Mouse (Mus musculus) layer of hippocampus, adult 9-10 months (tissue): ENCODE data around the gene Ank2.
"Not testable (repeated sequence)": the region's sequence is repeated elsewhere in the genome, so short reads cannot be mapped to it uniquely, and the experiment has no call there.

Source experiments
- DNase-seq: peaks from one replicate; pipeline ENCODE4 v3.0.0; 2022; ENCODE audit warnings: low spot score

The Ank2 gene

DNA sequence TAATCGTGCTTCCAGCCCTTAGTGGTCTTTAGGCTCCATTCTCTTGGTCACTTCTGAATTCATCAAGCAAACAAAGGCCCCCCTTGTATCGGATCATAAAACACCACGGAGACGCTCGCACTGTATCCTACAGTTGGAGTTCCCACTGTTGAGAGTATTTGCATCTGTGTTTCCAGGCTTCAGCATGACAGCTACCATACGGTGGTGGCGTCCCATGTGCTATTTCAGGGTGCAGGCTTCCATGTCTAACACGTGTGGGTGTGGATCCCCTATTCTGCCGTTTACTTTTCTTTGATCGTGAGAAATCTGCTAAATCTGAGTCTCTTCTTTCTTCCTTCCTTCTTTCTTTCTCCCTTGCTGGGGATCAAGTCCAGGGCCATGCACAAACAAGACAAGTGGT lies 14.0 kb downstream of the Ank2 start:
- DNase-seq = peak; percentile 31

DNA sequence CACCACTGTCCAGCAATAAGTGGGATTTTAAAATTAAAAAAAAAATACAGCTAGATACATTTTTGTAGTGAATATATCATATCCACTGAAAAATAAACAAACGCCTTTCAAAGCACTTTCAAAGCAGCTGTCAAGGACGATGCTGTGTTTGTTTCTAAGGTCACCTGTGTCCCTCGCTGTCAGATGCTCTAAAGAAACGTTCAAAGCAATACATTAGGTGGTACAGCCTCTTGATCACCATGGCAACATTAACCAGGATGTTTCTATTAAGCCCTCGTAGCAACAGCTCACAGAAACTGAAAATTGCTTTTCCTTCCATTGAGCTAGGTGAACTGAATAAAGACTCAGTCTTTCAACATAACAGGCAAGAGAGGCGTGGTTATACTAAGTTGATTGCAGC lies 17.5 kb downstream of the Ank2 start:
- no peak for DNase-seq

DNA sequence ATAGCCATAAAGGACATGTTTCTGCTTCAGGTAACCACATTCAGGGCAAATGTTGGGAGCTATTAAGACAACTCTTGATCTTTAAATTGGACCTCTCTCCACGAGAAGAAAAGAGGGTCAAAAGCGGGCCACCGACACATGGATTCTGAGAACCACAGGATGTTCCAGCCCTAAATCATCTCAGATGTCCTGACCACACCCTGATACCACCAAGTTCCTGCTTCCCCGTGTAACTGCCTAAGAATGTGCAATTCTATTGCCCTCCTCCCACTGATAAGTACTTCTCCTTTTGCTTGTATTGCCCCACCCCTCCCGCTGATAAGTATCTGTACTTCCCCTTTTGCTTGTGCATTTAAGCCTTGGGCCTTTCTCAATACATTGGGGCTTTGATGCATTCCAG lies 18.8 kb downstream of the Ank2 start:
- DNase-seq = not testable (repeated sequence)

DNA sequence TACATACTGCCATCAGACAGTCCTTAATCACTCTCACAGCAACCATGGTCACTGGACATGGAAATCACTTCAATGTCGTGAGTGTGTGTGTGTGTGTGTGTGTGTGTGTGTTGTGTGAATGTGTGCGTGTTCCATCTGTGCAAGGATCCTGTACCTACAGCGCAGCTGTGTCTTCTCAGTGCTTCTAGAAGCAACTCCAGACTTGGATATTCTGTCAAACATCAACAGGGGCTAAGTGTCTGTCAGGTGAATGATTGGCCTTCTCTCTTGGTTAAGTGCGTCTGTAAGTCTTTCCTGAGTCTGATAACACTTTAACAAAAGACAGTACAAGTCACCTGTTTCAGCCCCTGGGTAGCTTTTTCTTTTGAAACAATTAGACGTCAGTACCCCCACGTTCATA lies 25.0 kb downstream of the Ank2 start:
- DNase-seq = no peak

- DNase-seq = no peak
Observed at GRCm38 (mm10) chr3:127469164-127469752, 29.9 kb downstream of the Ank2 start.

- no peak for DNase-seq
Observed at GRCm38 (mm10) chr3:127468569-127468968, 30.6 kb downstream of the Ank2 start.

GRCm38 (mm10) chr3:127463816-127464480 lies 35.2 kb downstream of the Ank2 start:
- DNase-seq = no peak

DNA sequence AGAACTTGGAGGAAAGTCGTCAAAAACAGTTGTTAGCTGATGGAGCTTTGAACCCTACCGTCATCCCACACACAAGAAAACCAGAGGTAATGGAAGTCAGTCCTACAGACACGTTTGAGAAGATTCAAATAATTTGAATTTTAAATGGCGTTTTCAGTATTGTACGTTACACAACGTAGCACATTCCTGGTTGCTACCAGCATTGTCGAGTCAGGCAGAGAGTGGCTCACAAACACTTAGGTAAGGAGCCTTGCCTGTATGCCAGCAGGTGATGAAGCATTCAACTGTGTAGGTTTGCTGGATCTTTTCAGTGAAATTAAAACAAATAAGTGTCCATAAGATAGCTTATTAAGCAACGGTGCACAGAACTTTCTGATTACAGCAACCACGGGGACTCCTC lies 36.0 kb downstream of the Ank2 start:
- DNase-seq = no peak

GRCm38 (mm10) chr3:127462413-127462812 lies 36.7 kb downstream of the Ank2 start:
- DNase-seq = no peak

- DNase-seq = no peak
Observed at GRCm38 (mm10) chr3:127460891-127461437, 38.2 kb downstream of the Ank2 start.

DNA sequence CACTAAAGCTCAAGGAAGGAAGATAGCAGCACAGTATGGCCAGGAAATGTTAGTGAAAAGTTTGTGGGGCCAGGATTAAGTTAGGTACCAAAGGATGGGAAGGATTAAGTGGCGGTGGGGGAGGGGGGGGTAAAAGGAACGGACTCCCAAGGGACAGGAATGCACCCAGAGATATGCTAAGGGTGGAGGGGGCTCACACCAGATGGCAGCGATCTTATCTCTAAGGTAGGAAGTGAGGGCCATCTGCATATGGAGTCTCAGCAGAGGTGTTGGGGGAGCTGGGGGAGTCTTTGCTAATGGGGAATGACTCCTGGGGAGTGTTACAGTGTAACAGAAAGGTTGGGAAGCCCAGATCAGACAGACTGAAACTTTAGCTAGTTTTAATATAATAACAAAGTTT lies 39.3 kb downstream of the Ank2 start:
- no peak for DNase-seq

- DNase-seq = no peak
Observed at GRCm38 (mm10) chr3:127458925-127459324, 40.2 kb downstream of the Ank2 start.

DNA sequence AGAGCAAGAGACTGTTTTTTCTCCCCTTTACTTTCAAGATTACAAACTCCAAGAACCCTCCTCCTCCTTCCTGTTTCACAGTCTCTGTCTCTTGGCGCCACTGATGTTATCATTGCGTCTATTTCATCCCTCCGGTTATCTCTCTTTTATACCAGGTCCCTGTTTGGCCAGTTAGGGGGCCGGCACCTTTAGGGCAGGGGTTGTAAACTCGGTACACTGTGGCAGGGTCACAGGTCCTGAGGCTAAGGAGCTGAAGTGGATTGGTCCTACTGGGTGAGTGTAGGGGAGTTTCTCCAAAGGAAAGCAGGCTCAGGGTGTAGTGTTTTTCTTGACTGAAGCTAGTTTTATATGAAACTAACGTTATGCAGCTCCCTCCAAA lies 40.7 kb downstream of the Ank2 start:
- no peak for DNase-seq

GRCm38 (mm10) chr3:127457761-127458419 lies 41.3 kb downstream of the Ank2 start:
- DNase-seq = no peak

DNA sequence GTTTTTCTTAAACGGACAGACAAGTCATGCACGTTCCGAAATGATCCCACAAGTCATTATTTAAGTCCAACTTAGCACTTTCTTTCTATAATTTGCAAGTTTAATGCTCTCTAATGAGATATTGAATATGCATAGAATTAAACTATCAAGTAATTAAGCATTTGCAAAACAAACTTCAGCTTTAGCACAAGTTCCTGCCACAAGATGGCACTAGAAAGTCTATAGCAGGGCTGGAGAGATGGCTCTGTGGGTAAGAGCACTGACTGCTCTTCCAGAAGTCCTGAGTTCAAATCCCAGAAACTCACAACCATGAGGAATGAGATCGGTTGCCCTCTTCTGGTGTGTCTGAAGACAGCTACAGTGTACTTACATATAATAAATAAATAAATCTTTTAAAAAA lies 45.4 kb downstream of the Ank2 start:
- no peak for DNase-seq

- DNase-seq = no peak
Observed at GRCm38 (mm10) chr3:127453254-127453653, 45.9 kb downstream of the Ank2 start.

DNA sequence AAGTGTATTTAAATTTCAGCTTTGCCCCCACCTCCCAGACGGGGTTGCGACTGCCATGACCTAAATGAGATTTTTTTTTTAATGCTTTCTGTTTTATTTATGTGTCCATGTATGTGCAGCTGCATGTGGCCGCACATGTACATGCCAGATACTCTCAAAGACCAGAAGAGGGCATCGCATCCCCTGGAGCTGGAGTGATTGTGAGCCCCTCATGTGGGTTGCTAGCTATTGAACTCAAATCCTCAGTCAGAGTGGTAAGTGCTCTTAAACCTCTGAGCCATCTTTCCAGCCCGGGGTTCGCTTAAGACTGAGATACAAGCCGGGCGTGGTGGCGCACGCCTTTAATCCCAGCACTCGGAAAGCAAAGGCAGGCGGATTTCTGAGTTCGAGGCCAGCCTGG lies 46.9 kb downstream of the Ank2 start:
- no peak for DNase-seq

DNA sequence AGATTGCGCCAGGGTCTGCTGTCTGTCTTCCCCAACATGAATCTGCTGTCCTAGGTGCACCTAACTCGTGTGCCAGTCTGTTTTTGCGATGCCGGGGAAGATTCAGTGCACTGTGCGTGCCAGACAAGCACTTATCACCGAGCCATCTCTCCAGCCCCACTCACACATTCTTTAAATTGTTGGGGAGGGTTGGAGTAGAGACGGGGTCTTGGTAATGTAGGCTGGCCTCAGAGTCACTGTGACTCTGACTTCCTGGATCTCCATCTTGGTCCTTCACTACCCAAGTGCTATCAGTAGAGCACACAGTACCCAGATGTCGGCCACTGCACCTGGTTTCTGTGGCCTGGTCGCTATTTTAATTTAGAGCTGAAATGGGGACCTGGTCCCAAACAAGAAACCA lies 47.4 kb downstream of the Ank2 start:
- no peak for DNase-seq

DNA sequence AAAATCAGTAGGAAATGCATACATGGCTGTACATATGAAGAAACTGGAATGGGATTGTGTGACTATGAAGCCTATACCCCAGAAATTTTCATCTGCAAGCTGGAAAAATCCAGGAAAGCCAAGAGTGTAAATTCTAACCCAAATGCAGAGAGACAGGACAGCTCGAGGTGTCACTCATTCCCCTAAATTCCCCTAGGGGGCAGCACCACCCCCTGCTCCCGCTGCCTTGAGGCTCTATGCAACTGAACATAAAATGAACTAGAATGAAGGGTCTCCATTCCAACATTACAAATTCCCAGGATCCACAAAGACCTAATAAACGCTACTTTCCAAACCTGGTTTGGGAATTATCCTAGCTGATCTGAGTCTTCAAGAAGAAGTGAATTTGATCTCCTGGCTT lies 48.1 kb downstream of the Ank2 start:
- no peak for DNase-seq

DNA sequence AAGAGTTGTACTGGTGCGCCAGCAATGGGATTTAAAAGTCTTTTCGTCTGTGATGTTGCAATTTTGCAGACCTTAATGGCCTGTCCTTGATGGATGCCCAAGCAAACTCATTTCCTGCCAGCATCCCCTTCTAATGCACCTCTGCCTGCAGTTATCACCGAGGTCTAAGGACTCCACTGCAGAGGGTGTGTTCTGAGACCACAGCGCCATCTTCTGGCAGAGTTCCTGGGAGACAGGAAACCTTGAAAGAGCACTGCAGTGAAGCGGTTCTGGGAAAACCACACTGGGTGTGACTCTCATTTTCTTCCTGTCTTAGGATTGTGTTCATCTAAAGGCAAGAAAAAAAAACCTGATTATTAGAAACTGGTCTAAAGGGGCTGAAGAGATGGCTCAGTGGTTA lies 53.0 kb downstream of the Ank2 start:
- peak; percentile 42 for DNase-seq

GRCm38 (mm10) chr3:127433291-127433690 lies 65.9 kb downstream of the Ank2 start:
- DNase-seq = no peak

DNA sequence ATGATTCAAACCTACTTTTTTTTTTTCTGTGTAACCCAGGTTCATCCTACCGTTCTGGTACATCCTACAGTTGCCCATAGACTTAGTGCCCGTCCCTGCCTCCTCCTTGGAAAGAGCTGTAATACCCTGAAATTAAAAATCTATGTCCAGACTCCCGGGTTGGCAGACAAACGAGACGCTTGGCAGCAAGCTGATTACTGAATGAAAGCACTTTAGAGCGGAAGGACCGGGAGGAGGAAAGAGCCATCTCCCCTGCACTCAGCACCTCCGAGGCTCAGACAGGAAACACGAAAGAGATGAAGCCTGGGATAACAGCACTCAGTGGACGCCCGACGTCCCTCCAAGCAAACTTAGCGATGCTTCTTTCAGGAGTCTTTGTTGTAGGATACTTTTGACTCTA lies 69.3 kb downstream of the Ank2 start:
- DNase-seq = no peak

- no peak for DNase-seq
Observed at GRCm38 (mm10) chr3:127428527-127428926, 70.6 kb downstream of the Ank2 start.
